Mouse (Mus musculus) lung, embryonic 15.5 days (tissue): ENCODE measurements around the gene Cphx1. TPM values are rescaled to one million over a fixed set of nuclear protein-coding genes. Genes with fewer than 3 reads are reported as not detected.
"Not testable (repeated sequence)": the region's sequence is repeated elsewhere in the genome, so short reads cannot be mapped to it uniquely, and the experiment has no call there.

Experiments
- ATAC-seq: fragments of 200-750 bp; cut with Nextera tagmentation; 2 replicates; pipeline ENCODE4 v1.8.0; 2017; ENCODE audit warnings: moderate number of reproducible peaks, borderline replicate concordance; ENCODE audit not compliant: low FRiP score, low TSS enrichment; ENCODE audit errors: extremely low read depth
- H3K27ac ChIP-seq: fragments of 300-500 bp; sonication (generic); 2 replicates; pipeline ENCODE4 v1.5.1; 2015; ENCODE audit warnings: moderate library complexity, mild to moderate bottlenecking, inconsistent platforms
- H3K27me3 ChIP-seq: fragments of 300-500 bp; sonication (generic); 2 replicates; pipeline ENCODE4 v1.6.1; 2015; ENCODE audit warnings: inconsistent platforms
- H3K36me3 ChIP-seq: fragments of 300-500 bp; sonication (generic); 2 replicates; pipeline ENCODE4 v1.6.1; 2015; ENCODE audit warnings: inconsistent platforms
- H3K4me1 ChIP-seq: fragments of 300-500 bp; sonication (generic); 2 replicates; pipeline ENCODE4 v1.6.1; 2015; ENCODE audit warnings: inconsistent platforms
- H3K4me2 ChIP-seq: fragments of 300-500 bp; sonication (generic); 2 replicates; pipeline ENCODE4 v1.6.1; 2015; ENCODE audit warnings: inconsistent platforms, mild to moderate bottlenecking, moderate library complexity
- H3K4me3 ChIP-seq: fragments of 300-500 bp; sonication (generic); 2 replicates; pipeline ENCODE4 v1.5.1; 2015; ENCODE audit warnings: mild to moderate bottlenecking, inconsistent platforms
- H3K9ac ChIP-seq: fragments of 300-500 bp; sonication (generic); 2 replicates; pipeline ENCODE4 v1.6.1; 2015; ENCODE audit warnings: inconsistent platforms
- H3K9me3 ChIP-seq: fragments of 300-500 bp; sonication (generic); 2 replicates; pipeline ENCODE4 v1.6.1; 2016; ENCODE audit warnings: inconsistent platforms
- WGBS: fragments of 180-500 bp; shearing (Covaris S2); methylation state at CpG from one replicate; pipeline ENCODE4 v1.1.7; 2015; 5-methylcytosine and 5-hydroxymethylcytosine counted together
- polyA plus RNA-seq: library from polyadenylated mRNA; unstranded; fragments of >200 nt; fragmentation: Nextera tagmentation; extraction: Ambion mirVana; gene quantifications from 2 replicates; pipeline ENCODE4 v1.2.1, GENCODE M21; 2015

Cphx1 gene
- not detected in 2 replicates for polyA plus RNA-seq

DNA sequence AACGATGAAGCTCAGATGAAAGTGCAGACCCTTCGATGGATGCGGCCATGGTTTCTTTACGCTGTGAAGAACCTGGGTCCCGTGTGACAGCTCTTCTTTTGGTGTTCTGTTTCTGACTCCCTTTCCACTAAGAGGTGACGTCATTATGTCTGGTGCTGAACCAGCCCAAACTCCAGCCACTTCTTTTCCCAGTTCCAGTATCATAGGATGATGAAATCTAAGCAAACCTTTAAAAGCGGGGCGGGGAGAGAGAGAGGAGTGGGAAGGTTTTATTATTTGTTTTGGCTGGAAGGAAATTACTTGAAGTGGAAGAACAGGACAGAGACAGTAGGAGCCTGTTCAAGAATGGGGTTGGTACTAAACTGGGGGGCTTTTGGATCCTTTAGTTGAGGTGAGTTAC, at the start of gene Cphx1:
Cphx1 (plus strand) TSS at position 301 of the 400 bp plus-strand sequence.
- H3K4me2 ChIP-seq, H3K9ac ChIP-seq, H3K4me3 ChIP-seq, H3K27me3 ChIP-seq, H3K36me3 ChIP-seq, H3K4me1 ChIP-seq, ATAC-seq, H3K27ac ChIP-seq, H3K9me3 ChIP-seq: not testable (repeated sequence)
- WGBS: no CpG with 5 or more reads among the region's 8 CpGs

DNA sequence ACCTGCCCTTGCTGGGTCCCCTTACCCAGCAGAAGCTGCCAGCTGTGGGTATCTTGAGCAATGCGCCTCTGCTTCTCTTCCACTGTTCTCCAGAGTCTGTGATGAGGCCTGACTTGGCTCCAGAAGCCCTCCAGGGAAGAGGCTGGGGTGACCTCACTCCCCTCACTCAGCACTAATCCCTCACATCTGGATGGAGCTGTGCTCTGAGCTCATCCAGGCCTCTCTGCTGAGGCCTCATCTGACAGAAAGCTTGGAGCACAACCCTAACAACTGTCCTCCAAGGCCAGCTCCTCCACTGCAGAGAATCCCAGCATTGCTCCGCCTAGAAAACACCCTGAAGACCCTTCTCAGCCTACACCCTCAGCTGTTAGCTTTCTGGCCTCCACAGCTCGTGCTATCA, 43.5 kb upstream of the Cphx1 start:
- ATAC-seq: not testable (repeated sequence)
- WGBS: no CpG with 5 or more reads among the region's 3 CpGs

GRCm38 (mm10) chr14:25895686-25896085, 42.4 kb upstream of the Cphx1 start:
- not testable (repeated sequence) for ATAC-seq, H3K9ac ChIP-seq, H3K4me3 ChIP-seq, H3K4me2 ChIP-seq, H3K27me3 ChIP-seq, H3K36me3 ChIP-seq, H3K9me3 ChIP-seq, H3K27ac ChIP-seq, H3K4me1 ChIP-seq
- WGBS: no CpG with 5 or more reads among the region's 7 CpGs

More for the DNA sequence above, 43.5 kb upstream of the Cphx1 start:
- not testable (repeated sequence) for H3K9ac ChIP-seq, H3K4me1 ChIP-seq, H3K36me3 ChIP-seq, H3K27ac ChIP-seq, H3K4me3 ChIP-seq, H3K9me3 ChIP-seq, H3K4me2 ChIP-seq, H3K27me3 ChIP-seq

DNA sequence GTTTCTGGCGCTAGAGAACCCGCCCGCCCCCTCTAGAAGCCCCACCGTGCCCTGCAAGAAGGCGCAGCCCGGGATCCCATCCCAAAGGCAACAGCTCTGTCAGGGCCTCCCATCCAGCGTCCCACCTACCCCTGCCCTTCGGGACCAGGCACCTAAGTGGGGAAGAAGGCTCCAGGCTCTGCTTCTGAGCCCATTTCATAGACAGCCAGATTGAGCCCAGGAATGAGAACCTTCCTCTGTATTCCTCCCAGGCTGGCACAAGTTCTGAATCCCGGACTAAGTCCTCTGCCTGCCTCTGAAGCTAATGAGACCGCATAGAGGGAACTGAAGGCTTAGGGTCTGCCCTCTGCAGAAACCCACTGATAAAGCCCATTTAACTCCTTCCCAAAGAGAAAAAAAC, 35.1 kb upstream of the Cphx1 start, which contains the start of gene Plac9a:
Plac9a (minus strand) TSS at position 101 of the 400 bp plus-strand sequence.
- H3K9me3 ChIP-seq, H3K36me3 ChIP-seq, H3K9ac ChIP-seq, H3K4me1 ChIP-seq, H3K27me3 ChIP-seq, H3K27ac ChIP-seq, H3K4me2 ChIP-seq, ATAC-seq, H3K4me3 ChIP-seq: not testable (repeated sequence)
- WGBS: no CpG with 5 or more reads among the region's 10 CpGs

DNA sequence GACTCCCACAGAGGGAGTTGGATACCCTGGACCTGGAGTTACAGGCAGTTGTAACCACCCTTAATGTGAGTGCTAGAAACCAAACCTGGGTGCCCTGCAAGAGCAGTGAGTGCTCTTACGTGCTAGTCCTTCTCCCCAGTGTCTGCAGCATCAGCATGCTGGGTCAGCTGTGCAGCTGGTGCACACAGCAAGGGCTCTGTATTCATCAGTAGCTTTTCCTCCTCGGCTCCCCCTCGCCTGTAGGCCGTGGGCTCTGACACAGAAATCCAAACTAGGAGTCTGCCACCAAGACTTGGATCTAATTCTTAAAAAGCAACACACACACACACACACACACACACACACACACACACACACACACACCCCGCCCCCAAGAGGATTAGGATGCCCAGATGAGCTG, 32.9 kb upstream of the Cphx1 start:
- ATAC-seq, H3K4me3 ChIP-seq, H3K27ac ChIP-seq, H3K9ac ChIP-seq, H3K36me3 ChIP-seq, H3K27me3 ChIP-seq, H3K4me1 ChIP-seq, H3K9me3 ChIP-seq, H3K4me2 ChIP-seq: not testable (repeated sequence)
- 78% methylated on average over 1 of the region's 5 CpGs for WGBS

- no CpG with 5 or more reads among the region's 9 CpGs for WGBS
- H3K36me3 ChIP-seq: not testable (repeated sequence)
Measured at GRCm38 (mm10) chr14:25907272-25907671, 30.8 kb upstream of the Cphx1 start.

GRCm38 (mm10) chr14:25908976-25909375, 29.1 kb upstream of the Cphx1 start:
- not testable (repeated sequence) for H3K4me3 ChIP-seq, H3K36me3 ChIP-seq, H3K27ac ChIP-seq, H3K9me3 ChIP-seq, H3K9ac ChIP-seq, H3K27me3 ChIP-seq, H3K4me1 ChIP-seq, H3K4me2 ChIP-seq
- ATAC-seq: peak; percentile 31; the same call in 1 of the 2 replicates
- WGBS: no CpG with 5 or more reads among the region's 8 CpGs

More at GRCm38 (mm10) chr14:25907272-25907671, 30.8 kb upstream of the Cphx1 start:
- H3K9me3 ChIP-seq, ATAC-seq, H3K9ac ChIP-seq, H3K27ac ChIP-seq, H3K4me3 ChIP-seq, H3K27me3 ChIP-seq, H3K4me2 ChIP-seq, H3K4me1 ChIP-seq: not testable (repeated sequence)

DNA sequence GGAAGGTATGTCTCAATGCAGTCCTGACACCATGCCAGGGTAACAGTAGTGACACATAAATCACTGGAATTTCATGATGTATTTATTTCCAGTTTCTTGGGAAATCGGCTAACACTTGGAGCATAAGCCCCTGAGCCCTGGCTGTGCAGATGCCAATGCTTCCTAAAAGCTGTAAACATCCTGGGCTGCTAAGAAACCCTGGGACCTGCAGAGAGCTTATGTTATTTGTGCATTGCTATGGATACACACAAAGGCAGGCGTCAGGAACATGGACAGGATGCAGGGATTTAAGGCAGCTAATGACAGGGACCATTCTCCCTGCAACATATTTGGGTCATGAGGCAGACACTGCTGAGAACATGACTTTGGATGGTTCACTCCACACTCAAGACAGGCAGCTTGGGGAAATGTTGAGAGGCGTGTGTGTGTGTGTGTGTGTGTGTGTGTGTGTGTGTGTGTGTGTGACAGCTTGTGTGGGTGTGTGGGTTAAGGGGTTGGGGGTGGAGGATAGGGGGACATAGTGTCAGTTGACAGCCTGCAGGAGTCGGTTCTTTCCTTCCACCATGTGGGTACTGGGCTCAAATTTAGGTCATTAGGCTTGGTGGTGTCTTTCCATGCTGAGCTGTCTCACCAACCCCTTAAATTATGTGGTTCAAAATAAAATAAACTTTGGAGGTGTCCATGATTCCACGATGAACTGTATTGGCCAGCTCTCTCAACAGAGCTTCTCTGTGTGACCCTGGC, 19.5 kb upstream of the Cphx1 start:
- H3K4me2 ChIP-seq, H3K27ac ChIP-seq, H3K27me3 ChIP-seq, H3K36me3 ChIP-seq, H3K9ac ChIP-seq, H3K4me1 ChIP-seq, H3K4me3 ChIP-seq, H3K9me3 ChIP-seq: not testable (repeated sequence)
- no CpG with 5 or more reads among the region's 5 CpGs for WGBS
- ATAC-seq: peak; percentile 72

DNA sequence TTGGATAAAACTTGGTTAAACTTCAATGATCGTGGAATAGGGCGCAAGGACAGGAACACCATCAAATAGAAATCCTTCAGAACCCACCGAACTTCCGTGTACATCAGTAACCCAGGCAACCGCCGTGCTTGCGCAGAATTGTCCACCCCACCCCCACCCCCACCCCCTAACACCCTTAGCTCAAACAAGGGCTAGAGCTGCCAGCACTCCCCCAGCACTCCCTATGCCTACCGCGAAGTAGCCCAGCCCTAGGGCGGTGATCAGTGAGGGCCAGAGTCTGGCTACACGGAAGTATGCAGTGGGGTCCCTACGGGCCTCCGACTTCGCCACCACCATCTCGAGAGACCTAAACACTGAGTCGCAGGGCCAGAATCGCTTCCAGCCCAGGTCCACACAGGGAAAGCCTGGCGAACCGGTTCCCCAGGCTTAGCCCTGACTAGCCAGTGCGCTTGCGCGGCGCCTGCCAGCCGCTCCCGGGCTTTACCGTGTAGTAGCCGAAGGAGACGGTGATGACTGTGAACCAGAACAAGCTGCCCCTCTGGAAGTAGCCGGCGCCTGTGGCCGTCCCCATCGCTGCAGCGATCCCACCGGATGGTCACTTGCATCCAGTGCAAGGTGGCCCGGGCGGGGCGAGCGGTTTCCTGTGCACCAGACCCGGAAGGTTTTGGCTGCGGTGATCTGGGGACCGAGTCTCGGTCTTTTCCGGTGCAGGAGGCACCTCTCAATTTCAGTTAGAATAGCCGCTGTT, 11.1 kb upstream of the Cphx1 start:
- not testable (repeated sequence) for H3K9me3 ChIP-seq, H3K4me3 ChIP-seq, H3K4me2 ChIP-seq, H3K36me3 ChIP-seq, H3K27ac ChIP-seq, H3K9ac ChIP-seq, H3K4me1 ChIP-seq, H3K27me3 ChIP-seq
- ATAC-seq: peak; percentile 70
- WGBS: no CpG with 5 or more reads among the region's 44 CpGs

GRCm38 (mm10) chr14:25927562-25927881, 10.6 kb upstream of the Cphx1 start, which contains the start of gene Tmem254a:
Gene Tmem254a (minus strand): TSS chr14:25927672.
- H3K27ac ChIP-seq, H3K27me3 ChIP-seq, H3K4me2 ChIP-seq, H3K4me1 ChIP-seq, ATAC-seq, H3K9me3 ChIP-seq, H3K36me3 ChIP-seq, H3K9ac ChIP-seq, H3K4me3 ChIP-seq: not testable (repeated sequence)
- no CpG with 5 or more reads among the region's 10 CpGs for WGBS

DNA sequence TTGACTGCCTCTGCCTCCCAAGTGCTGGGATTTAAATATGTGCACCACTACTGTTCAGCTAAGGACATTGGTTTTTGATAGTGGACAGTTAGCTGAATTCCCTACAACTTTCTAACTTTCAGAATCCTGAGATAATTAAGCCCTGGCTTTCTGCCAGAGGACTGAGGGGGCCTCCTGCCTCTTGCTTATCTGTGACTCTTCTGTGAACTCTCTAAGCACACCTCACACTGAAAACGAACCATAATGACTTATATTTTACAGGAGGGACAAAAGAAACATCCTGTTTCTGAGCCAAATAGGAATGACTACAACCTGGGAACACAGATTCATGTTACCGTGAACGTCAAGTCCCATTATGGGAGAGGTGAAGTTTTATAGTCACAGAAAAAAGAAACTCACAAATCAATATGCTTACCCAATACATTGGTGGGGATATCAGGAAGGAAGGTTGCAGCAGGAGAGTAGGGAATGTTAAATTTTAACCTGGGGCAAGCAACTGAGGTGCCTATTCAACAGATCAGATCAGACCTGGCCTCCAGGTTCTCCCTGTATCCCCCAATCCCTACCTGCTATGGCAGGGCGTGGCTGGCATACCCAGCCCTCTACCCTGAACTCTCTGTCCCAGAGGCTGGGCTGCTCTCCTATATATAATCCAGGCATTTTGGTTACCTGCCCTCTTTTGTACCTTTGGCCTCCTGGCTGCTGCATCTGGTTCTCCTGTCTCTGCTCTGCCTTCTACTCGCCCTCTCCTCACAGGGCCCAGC, 1.1 kb upstream of the Cphx1 start:
- not testable (repeated sequence) for H3K36me3 ChIP-seq, H3K4me3 ChIP-seq, H3K4me1 ChIP-seq, H3K9ac ChIP-seq, H3K9me3 ChIP-seq, H3K4me2 ChIP-seq, ATAC-seq, H3K27ac ChIP-seq, H3K27me3 ChIP-seq
- WGBS: no CpG with 5 or more reads among the region's 5 CpGs

DNA sequence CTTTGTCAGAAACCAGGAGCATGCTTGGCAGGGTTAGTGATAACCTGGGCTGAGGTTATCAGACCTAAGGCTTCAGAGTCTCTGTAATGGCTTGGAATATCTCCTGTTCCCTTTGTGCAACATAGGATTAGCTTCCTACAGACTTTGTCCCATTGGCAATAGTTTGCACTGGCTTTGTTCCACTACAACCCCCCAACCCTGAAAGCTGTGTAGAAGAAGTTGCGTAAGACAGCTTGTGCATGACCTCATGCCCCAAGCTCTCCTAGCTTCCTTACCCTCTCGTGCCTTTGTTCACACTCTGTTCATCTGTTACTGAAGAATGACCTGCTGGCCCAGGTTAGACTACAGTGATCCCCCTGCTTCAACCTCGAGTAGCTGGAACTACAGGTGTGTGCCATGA, 19.8 kb downstream of the Cphx1 start:
- not testable (repeated sequence) for H3K9me3 ChIP-seq, H3K4me1 ChIP-seq, H3K27ac ChIP-seq, H3K36me3 ChIP-seq, ATAC-seq, H3K9ac ChIP-seq, H3K4me2 ChIP-seq, H3K27me3 ChIP-seq, H3K4me3 ChIP-seq
- no CpG with 5 or more reads among the region's 3 CpGs for WGBS
